Mouse (Mus musculus) heart, postnatal 0 days (tissue): ENCODE measurements around the gene Sorcs2.

Source experiments
- CTCF ChIP-seq: IDR thresholded peaks from 2 replicates; pipeline ENCODE4 v1.5.1; 2016; ENCODE audit warnings: antibody characterized with exemption, control low read depth, low read depth
- EP300 ChIP-seq: IDR thresholded peaks from 2 replicates; pipeline ENCODE4 v1.6.1; 2016; ENCODE audit warnings: antibody characterized with exemption, low read depth

- no peak for TF ChIP-seq CTCF
- no peak for TF ChIP-seq EP300
Measured at GRCm38 (mm10) chr5:36178785-36179184, 219.2 kb downstream of the Sorcs2 start.
